Comparison of ENCODE assay signal across 8 mouse cellular contexts in genomic region chr1:181352367-181353199, GRCm38 (mm10). TPM values are rescaled to one million over a fixed set of nuclear protein-coding genes. Genes with fewer than 3 reads are reported as not detected.
A peak's percentile ranks its signal among the peaks of the same experiment; 100 is the strongest.
DNase-seq lines count a peak whose midpoint lies in the region; ATAC-seq and TF ChIP-seq lines count a peak whose summit lies in the region.

Cnih3 (plus strand) TSS chr1:181352628.

- H3K4me1 ChIP-seq in bone marrow, adult 2 months (ENCODE audit: control insufficient read depth, insufficient read depth, low read length) = peaks cover 2% of the 10 kb centered on the region; the same call in 1 of the 2 replicates
- peaks cover 19% of the 10 kb centered on the region for H3K4me1 ChIP-seq in intestine, embryonic 16.5 days (ENCODE audit: control insufficient read depth, insufficient read depth, low read length)
- H3K4me1 ChIP-seq in liver, adult 2 months (ENCODE audit: control insufficient read depth, insufficient read depth, low read length) = no peaks in the 10 kb centered on the region; the same call in 1 of the 2 replicates
- peaks cover 6% of the 10 kb centered on the region; the same call in 1 of the 2 replicates for H3K4me1 ChIP-seq in midbrain, embryonic 16.5 days (ENCODE audit: control insufficient read depth, insufficient read depth, low read length)

- no peaks in the 10 kb centered on the region for H3K79me2 ChIP-seq in liver, adult 2 months (ENCODE audit: control insufficient read depth, insufficient read depth, low read length)

- ATAC-seq in frontal cortex, adult (ENCODE audit: low TSS enrichment) = peak; percentile 56
- peak; percentile 80 for ATAC-seq in intestine, embryonic 16.5 days
- peak; percentile 80 for ATAC-seq in midbrain, embryonic 16.5 days

- H3K36me3 ChIP-seq in intestine, embryonic 16.5 days (ENCODE audit: control insufficient read depth, insufficient read depth, low read length) = no peaks in the 10 kb centered on the region
- H3K36me3 ChIP-seq in liver, adult 2 months (ENCODE audit: control insufficient read depth, insufficient read depth, low read length) = no peaks in the 10 kb centered on the region
- no peaks in the 10 kb centered on the region for H3K36me3 ChIP-seq in midbrain, embryonic 16.5 days (ENCODE audit: control insufficient read depth, insufficient read depth, low read length)

- no peaks in the 10 kb centered on the region for H3K9me3 ChIP-seq in intestine, embryonic 16.5 days (ENCODE audit: control insufficient read depth, low read length)
- H3K9me3 ChIP-seq in midbrain, embryonic 16.5 days (replicated peaks; ENCODE audit: control insufficient read depth, low read length, poor library complexity, severe bottlenecking) = no peaks in the 10 kb centered on the region

- no peak for TF ChIP-seq POLR2A in bone marrow, adult 2 months (IDR thresholded peaks at IDR 0.05; ENCODE audit: borderline replicate concordance, control insufficient read depth, low read depth, low read length)
- no peak for TF ChIP-seq POLR2A in liver, adult 2 months (IDR thresholded peaks at IDR 0.05; ENCODE audit: extremely low read depth, insufficient read depth, low read length)

- H3K9ac ChIP-seq in intestine, embryonic 16.5 days (ENCODE audit: low read depth, low read length) = peak within 1 kb of the TSS; percentile 63
- H3K9ac ChIP-seq in liver, adult 2 months (ENCODE audit: low read depth, low read length) = 0 out of 2 replicates have a peak within 1 kb of the TSS, but pooled peaks have one; percentile 36
- peak within 1 kb of the TSS; percentile 68 for H3K9ac ChIP-seq in midbrain, embryonic 16.5 days (ENCODE audit: low read depth, low read length)

- WGBS in bone marrow, adult 2 months = under 1% methylated on average over 78 of the region's 78 CpGs
- under 1% methylated on average over 76 of the region's 78 CpGs for WGBS in intestine, embryonic 16.5 days
- WGBS in liver, adult 2 months = 2% methylated on average over 77 of the region's 78 CpGs
- WGBS in midbrain, embryonic 16.5 days = under 1% methylated on average over 77 of the region's 78 CpGs

- no peak within 1 kb of the TSS for H3K27ac ChIP-seq in bone marrow, adult 2 months (ENCODE audit: control insufficient read depth, insufficient read depth, low read depth, low read length, poor library complexity)
- no peak within 1 kb of the TSS for H3K27ac ChIP-seq in intestine, embryonic 16.5 days (ENCODE audit: low read length)
- no peak within 1 kb of the TSS for H3K27ac ChIP-seq in liver, adult 2 months (replicated peaks; ENCODE audit: insufficient read depth, low read depth, low read length)
- H3K27ac ChIP-seq in midbrain, embryonic 16.5 days (ENCODE audit: low read length) = no peak within 1 kb of the TSS

- TF ChIP-seq CTCF in bone marrow, adult 2 months (IDR thresholded peaks at IDR 0.05; ENCODE audit: control insufficient read depth, insufficient read depth, low read length) = no peak
- TF ChIP-seq CTCF in liver, adult 2 months (IDR thresholded peaks at IDR 0.05; ENCODE audit: low read depth, low read length) = no peak

- peak; percentile 59 to 70 for DNase-seq in cerebellum, postnatal 10 days
- no peak for DNase-seq in cerebellum, adult 11-12 months
- no peak for DNase-seq in liver, adult 2 months (ENCODE audit: extremely low read depth, low read depth, low spot score)
- peak; percentile 34 to 36 for DNase-seq in thymus, adult 18-20 months

- peak within 1 kb of the TSS; percentile 35 for H3K4me3 ChIP-seq in bone marrow, adult 2 months (replicated peaks; ENCODE audit: control insufficient read depth, low read depth, low read length)
- H3K4me3 ChIP-seq in intestine, embryonic 16.5 days (ENCODE audit: low read length) = peak within 1 kb of the TSS; percentile 61
- H3K4me3 ChIP-seq in liver, adult 2 months (ENCODE audit: insufficient read depth, low read depth, low read length) = no peak within 1 kb of the TSS; the same call in 1 of the 2 replicates
- peak within 1 kb of the TSS; percentile 59 for H3K4me3 ChIP-seq in midbrain, embryonic 16.5 days (ENCODE audit: low read depth, low read length)

- peak within 1 kb of the TSS; percentile 99 for H3K4me2 ChIP-seq in intestine, embryonic 16.5 days (ENCODE audit: low read depth, low read length)
- H3K4me2 ChIP-seq in midbrain, embryonic 16.5 days (ENCODE audit: low read length) = peak within 1 kb of the TSS; percentile 95

- H3K27me3 ChIP-seq in intestine, embryonic 16.5 days (replicated peaks; ENCODE audit: control insufficient read depth, insufficient read depth, low read length) = peaks cover 35% of the 10 kb centered on the region
- H3K27me3 ChIP-seq in liver, adult 2 months (ENCODE audit: control insufficient read depth, insufficient read depth, low read length) = peaks cover 20% of the 10 kb centered on the region
- peaks cover 16% of the 10 kb centered on the region for H3K27me3 ChIP-seq in midbrain, embryonic 16.5 days (ENCODE audit: control insufficient read depth, insufficient read depth, low read depth, low read length)

RNA-seq across cellular contexts. Expression of gene Cnih3, which starts in this region (rescaled TPM):
- polyA plus RNA-seq in bone marrow, adult 2 months (2011; ENCODE audit: insufficient read depth, insufficient read length, low replicate concordance, missing spikeins) = 2.7 TPM in 1 of 2 replicates, not detected in the other
- polyA plus RNA-seq in intestine, embryonic 16.5 days (2015; fragmentation: Nextera tagmentation; extraction: Ambion mirVana) = 0.13 and 0.21 TPM in 2 replicates
- total RNA-seq in liver, adult 2 months (2014; rRNA removed) = not detected in 2 replicates
- polyA plus RNA-seq in liver, adult 2 months (2012; rRNA removed) = not detected in 2 replicates
- 11.3 and 11.4 TPM in 2 replicates for polyA plus RNA-seq in midbrain, embryonic 16.5 days (2015; fragmentation: Nextera tagmentation; extraction: Ambion mirVana)

Comparison
In these comparisons a context has a peak if more than half of its experiments do, and no peak if none do; other contexts are left out.
1. DNase-seq: peak in cerebellum, postnatal 10 days (2 of 2) and thymus, adult 18-20 months (2 of 2); none in cerebellum, adult 11-12 months (single experiment) and liver, adult 2 months (single experiment).
2. Peak in ATAC-seq, H3K4me3 ChIP-seq, H3K9ac ChIP-seq and H3K4me2 ChIP-seq in intestine, embryonic 16.5 days; RNA of the gene not detected or under 1 TPM.
3. Peak in every context shown above with its lines, with median percentiles within 50 percentile points of each other: ATAC-seq and H3K9ac ChIP-seq.